Mouse (Mus musculus): ENCODE measurements around the gene Sar1b. TPM values are rescaled to one million over a fixed set of nuclear protein-coding genes. Genes with fewer than 3 reads are reported as not detected.

Gene Sar1b
- polyA plus RNA-seq, 1 experiment from 2014 or later, result 113 TPM

- H3K36me3 ChIP-seq (ENCODE audit: control insufficient read depth, insufficient read depth, low read length), result no peaks in the 10 kb centered on the region
- no peaks in the 10 kb centered on the region for H3K27me3 ChIP-seq (ENCODE audit: control insufficient read depth, insufficient read depth, low read length)
- ATAC-seq (replicated peaks; ENCODE audit: low FRiP score) (no peak), DNase-seq (ENCODE audit: low spot score) (no peak)
- WGBS, result 92% methylated on average over 19 of the region's 19 CpGs
- H3K9ac ChIP-seq (ENCODE audit: low read length), result no peak overlapping the region
- H3K27ac ChIP-seq (ENCODE audit: low read depth, low read length), result no peak overlapping the region
- no peaks in the 10 kb centered on the region for H3K9me3 ChIP-seq (ENCODE audit: control insufficient read depth, low read length)
- no peak overlapping the region for H3K4me2 ChIP-seq (ENCODE audit: low read depth, low read length, severe bottlenecking)
- H3K4me3 ChIP-seq (ENCODE audit: low read depth, low read length), result no peak overlapping the region
- no peaks in the 10 kb centered on the region for H3K4me1 ChIP-seq (replicated peaks; ENCODE audit: control insufficient read depth, insufficient read depth, low read length)
These were observed 61.5 kb downstream of the Sar1b start for GRCm38 (mm10) chr11:51824867-51825424.

GRCm38 (mm10) chr11:51831962-51832909, 68.7 kb downstream of the Sar1b start:
- Histone ChIP-seq H3K4me2 (ENCODE audit: low read depth, low read length, severe bottlenecking) (no peak overlapping the region), H3K4me3 (ENCODE audit: low read depth, low read length) (no peak overlapping the region), H3K9me3 (ENCODE audit: control insufficient read depth, low read length) (no peaks in the 10 kb centered on the region), H3K27me3 (ENCODE audit: control insufficient read depth, insufficient read depth, low read length) (no peaks in the 10 kb centered on the region), H3K27ac (ENCODE audit: low read depth, low read length) (no peak overlapping the region), H3K36me3 (ENCODE audit: control insufficient read depth, insufficient read depth, low read length) (no peaks in the 10 kb centered on the region), H3K4me1 (replicated peaks; ENCODE audit: control insufficient read depth, insufficient read depth, low read length) (no peaks in the 10 kb centered on the region; the same call in 1 of the 2 replicates), H3K9ac (ENCODE audit: low read length) (no peak overlapping the region)
- WGBS, result 63% methylated on average over 4 of the region's 4 CpGs
- no peak for ATAC-seq (replicated peaks; ENCODE audit: low FRiP score)
- DNase-seq (ENCODE audit: low spot score), result no peak

DNA sequence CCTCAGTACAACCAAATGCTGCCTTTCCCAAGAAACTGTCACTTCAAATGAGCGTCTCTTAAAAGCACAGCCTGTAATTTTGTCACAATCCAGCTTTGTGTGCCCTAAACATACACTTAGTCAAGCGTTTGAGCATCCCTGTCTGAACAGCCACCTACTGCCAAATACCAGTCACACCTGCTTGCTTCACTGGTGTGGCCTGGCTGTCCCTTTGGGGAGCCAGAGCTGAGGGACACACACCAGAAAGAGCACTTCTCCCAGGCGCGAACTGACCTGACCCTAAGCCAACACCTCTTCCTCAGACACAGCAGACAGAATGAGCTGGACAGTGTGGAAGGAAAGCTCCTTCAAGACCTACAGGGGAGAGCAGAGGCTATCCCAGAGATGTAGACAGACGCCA, 69.5 kb downstream of the Sar1b start:
- H3K9me3 ChIP-seq (ENCODE audit: control insufficient read depth, low read length), result no peaks in the 10 kb centered on the region
- no peak overlapping the region for H3K9ac ChIP-seq (ENCODE audit: low read length)
- H3K27me3 ChIP-seq (ENCODE audit: control insufficient read depth, insufficient read depth, low read length), result no peaks in the 10 kb centered on the region
- DNase-seq (ENCODE audit: low spot score), result no peak
- no peak overlapping the region for H3K27ac ChIP-seq (ENCODE audit: low read depth, low read length)
- no peak overlapping the region for H3K4me2 ChIP-seq (ENCODE audit: low read depth, low read length, severe bottlenecking)
- WGBS, result 80% methylated on average over 5 of the region's 5 CpGs
- no peaks in the 10 kb centered on the region for H3K36me3 ChIP-seq (ENCODE audit: control insufficient read depth, insufficient read depth, low read length)
- ATAC-seq (replicated peaks; ENCODE audit: low FRiP score), result no peak
- H3K4me3 ChIP-seq (ENCODE audit: low read depth, low read length), result no peak overlapping the region
- H3K4me1 ChIP-seq (replicated peaks; ENCODE audit: control insufficient read depth, insufficient read depth, low read length), result no peaks in the 10 kb centered on the region; the same call in 1 of the 2 replicates

DNA sequence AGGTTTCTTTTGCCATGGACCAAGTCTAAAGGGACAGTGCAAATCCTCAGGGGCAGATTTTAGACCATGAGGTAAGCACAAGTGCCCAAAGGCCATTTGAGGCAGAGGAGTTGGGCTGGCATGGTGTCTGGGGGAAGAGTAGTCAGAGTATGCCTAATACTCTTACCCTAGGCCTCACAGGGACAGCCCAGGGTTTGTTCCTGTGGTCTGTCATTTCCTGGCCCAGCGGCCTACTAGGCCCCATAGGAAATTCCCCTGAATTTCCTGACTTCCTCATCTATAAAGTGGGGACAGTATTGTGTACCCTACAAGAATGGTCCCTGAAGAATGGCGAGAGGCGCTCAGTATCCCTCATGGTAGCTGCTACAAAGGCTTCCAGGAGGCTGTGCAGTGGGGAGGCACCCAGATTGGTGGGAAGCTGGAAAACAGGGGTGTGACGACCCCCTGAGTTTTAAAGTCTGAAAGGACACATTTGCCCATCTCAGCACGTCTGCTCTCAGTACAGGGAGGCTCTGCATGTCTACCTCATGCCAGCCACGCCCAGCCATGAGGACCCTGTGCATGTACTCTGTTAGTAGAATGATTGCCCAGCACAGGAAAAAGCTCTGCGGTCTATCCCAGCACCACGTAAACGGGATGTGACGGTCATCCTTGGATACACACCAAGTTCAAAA, 70.0 kb downstream of the Sar1b start:
- H3K4me3 ChIP-seq (ENCODE audit: low read depth, low read length), result no peak overlapping the region
- no peaks in the 10 kb centered on the region; the same call in 1 of the 2 replicates for H3K4me1 ChIP-seq (replicated peaks; ENCODE audit: control insufficient read depth, insufficient read depth, low read length)
- H3K4me2 ChIP-seq (ENCODE audit: low read depth, low read length, severe bottlenecking), result no peak overlapping the region
- H3K27ac ChIP-seq (ENCODE audit: low read depth, low read length), result no peak overlapping the region
- no peak for DNase-seq (ENCODE audit: low spot score)
- H3K27me3 ChIP-seq (ENCODE audit: control insufficient read depth, insufficient read depth, low read length), result no peaks in the 10 kb centered on the region
- no peaks in the 10 kb centered on the region for H3K9me3 ChIP-seq (ENCODE audit: control insufficient read depth, low read length)
- no peak overlapping the region for H3K9ac ChIP-seq (ENCODE audit: low read length)
- H3K36me3 ChIP-seq (ENCODE audit: control insufficient read depth, insufficient read depth, low read length), result no peaks in the 10 kb centered on the region
- ATAC-seq (replicated peaks; ENCODE audit: low FRiP score), result no peak
- WGBS, result 90% methylated on average over 10 of the region's 10 CpGs

- no peaks in the 10 kb centered on the region for H3K36me3 ChIP-seq (ENCODE audit: control insufficient read depth, insufficient read depth, low read length)
- H3K4me1 ChIP-seq (replicated peaks; ENCODE audit: control insufficient read depth, insufficient read depth, low read length), result no peaks in the 10 kb centered on the region; the same call in 1 of the 2 replicates
- WGBS, result 91% methylated on average over 8 of the region's 8 CpGs
- H3K4me2 ChIP-seq (ENCODE audit: low read depth, low read length, severe bottlenecking), result no peak overlapping the region
- no peaks in the 10 kb centered on the region for H3K9me3 ChIP-seq (ENCODE audit: control insufficient read depth, low read length)
- no peak overlapping the region for H3K9ac ChIP-seq (ENCODE audit: low read length)
- no peak overlapping the region for H3K4me3 ChIP-seq (ENCODE audit: low read depth, low read length)
- no peaks in the 10 kb centered on the region for H3K27me3 ChIP-seq (ENCODE audit: control insufficient read depth, insufficient read depth, low read length)
- DNase-seq (ENCODE audit: low spot score) (no peak), ATAC-seq (replicated peaks; ENCODE audit: low FRiP score) (no peak)
- no peak overlapping the region for H3K27ac ChIP-seq (ENCODE audit: low read depth, low read length)
These were observed 70.6 kb downstream of the Sar1b start for GRCm38 (mm10) chr11:51834067-51834411.

DNA sequence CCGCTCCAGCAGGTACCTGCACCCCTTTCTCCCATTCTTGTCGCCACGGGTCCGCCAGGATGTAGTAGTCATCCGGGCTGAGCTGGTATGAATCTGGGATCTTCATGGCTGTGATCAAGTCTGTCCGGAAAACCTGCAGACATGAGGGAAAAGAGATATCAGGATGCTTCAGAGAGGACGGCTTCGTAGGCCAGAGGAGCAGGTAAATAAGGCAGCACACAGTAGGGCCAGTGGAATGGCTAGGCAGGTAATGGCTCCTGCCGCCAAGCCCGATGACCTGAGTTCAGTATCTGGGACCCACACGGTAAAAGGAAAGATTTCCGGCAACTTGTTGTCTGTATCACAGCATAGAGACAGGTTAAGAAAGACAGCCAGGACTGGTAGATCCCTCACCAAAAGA, 72.1 kb downstream of the Sar1b start:
- 96% methylated on average over 12 of the region's 12 CpGs for WGBS
- no peak overlapping the region for H3K4me3 ChIP-seq (ENCODE audit: low read depth, low read length)
- H3K27me3 ChIP-seq (ENCODE audit: control insufficient read depth, insufficient read depth, low read length), result no peaks in the 10 kb centered on the region
- H3K36me3 ChIP-seq (ENCODE audit: control insufficient read depth, insufficient read depth, low read length), result no peaks in the 10 kb centered on the region
- ATAC-seq (replicated peaks; ENCODE audit: low FRiP score) (no peak), DNase-seq (ENCODE audit: low spot score) (no peak)
- no peaks in the 10 kb centered on the region; the same call in 1 of the 2 replicates for H3K4me1 ChIP-seq (replicated peaks; ENCODE audit: control insufficient read depth, insufficient read depth, low read length)
- H3K9ac ChIP-seq (ENCODE audit: low read length), result no peak overlapping the region
- H3K9me3 ChIP-seq (ENCODE audit: control insufficient read depth, low read length), result no peaks in the 10 kb centered on the region
- no peak overlapping the region for H3K4me2 ChIP-seq (ENCODE audit: low read depth, low read length, severe bottlenecking)
- H3K27ac ChIP-seq (ENCODE audit: low read depth, low read length), result no peak overlapping the region

DNA sequence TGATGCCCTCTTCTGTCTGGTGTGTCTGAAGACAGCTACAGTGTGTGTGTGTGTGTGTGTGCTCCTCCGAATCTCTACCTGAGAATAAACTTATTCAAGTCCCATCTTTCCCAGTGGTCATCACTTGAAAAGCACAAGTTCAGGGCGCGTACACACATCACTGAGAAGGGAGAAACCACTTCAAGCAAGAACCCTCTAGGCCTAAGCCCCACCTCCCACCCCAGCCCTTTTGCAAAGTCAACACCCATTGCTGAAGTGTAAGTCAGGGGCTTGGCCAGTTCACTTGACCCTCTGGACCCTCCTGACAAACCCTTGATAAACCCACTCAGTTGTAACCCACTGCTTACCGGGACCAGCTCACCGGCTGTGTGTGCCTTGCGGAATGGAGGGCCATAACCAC, 73.0 kb downstream of the Sar1b start:
- Histone ChIP-seq H3K4me3 (ENCODE audit: low read depth, low read length) (no peak overlapping the region), H3K4me2 (ENCODE audit: low read depth, low read length, severe bottlenecking) (no peak overlapping the region), H3K27ac (ENCODE audit: low read depth, low read length) (no peak overlapping the region), H3K9me3 (ENCODE audit: control insufficient read depth, low read length) (no peaks in the 10 kb centered on the region), H3K9ac (ENCODE audit: low read length) (no peak overlapping the region), H3K4me1 (replicated peaks; ENCODE audit: control insufficient read depth, insufficient read depth, low read length) (no peaks in the 10 kb centered on the region; the same call in 1 of the 2 replicates), H3K36me3 (ENCODE audit: control insufficient read depth, insufficient read depth, low read length) (no peaks in the 10 kb centered on the region), H3K27me3 (ENCODE audit: control insufficient read depth, insufficient read depth, low read length) (no peaks in the 10 kb centered on the region)
- WGBS, result 86% methylated on average over 6 of the region's 6 CpGs
- no peak for ATAC-seq (replicated peaks; ENCODE audit: low FRiP score)
- DNase-seq (ENCODE audit: low spot score), result no peak

- ATAC-seq (replicated peaks; ENCODE audit: low FRiP score) (no peak), DNase-seq (ENCODE audit: low spot score) (no peak)
- Histone ChIP-seq H3K4me1 (replicated peaks; ENCODE audit: control insufficient read depth, insufficient read depth, low read length) (no peaks in the 10 kb centered on the region; the same call in 1 of the 2 replicates), H3K27ac (ENCODE audit: low read depth, low read length) (no peak overlapping the region), H3K9ac (ENCODE audit: low read length) (no peak overlapping the region), H3K27me3 (ENCODE audit: control insufficient read depth, insufficient read depth, low read length) (no peaks in the 10 kb centered on the region), H3K4me3 (ENCODE audit: low read depth, low read length) (no peak overlapping the region), H3K4me2 (ENCODE audit: low read depth, low read length, severe bottlenecking) (no peak overlapping the region), H3K9me3 (ENCODE audit: control insufficient read depth, low read length) (no peaks in the 10 kb centered on the region), H3K36me3 (ENCODE audit: control insufficient read depth, insufficient read depth, low read length) (no peaks in the 10 kb centered on the region)
- WGBS, result 80% methylated on average over 8 of the region's 8 CpGs
These were observed 74.0 kb downstream of the Sar1b start for GRCm38 (mm10) chr11:51837164-51838153.
